Mouse (Mus musculus) embryonic facial prominence, embryonic 10.5 days (tissue): ENCODE measurements around the gene Gch1. TPM values are rescaled to one million over a fixed set of nuclear protein-coding genes. Genes with fewer than 3 reads are reported as not detected.

ENCODE experiments used
- polyA plus RNA-seq: library from polyadenylated mRNA; unstranded; fragments of >200 nt; fragmentation: Nextera tagmentation; extraction: Ambion mirVana; gene quantifications from 2 replicates; pipeline ENCODE4 v1.2.1, GENCODE M21; 2016

The Gch1 gene
- polyA plus RNA-seq, 1 experiment from 2014 or later = 1.1 TPM

Other genes starting within 250 kb of the Gch1 start
- gene Wdhd1, start 87.4 kb upstream of the Gch1 start, polyA plus RNA-seq = 61.3 and 61.5 TPM in 2 replicates
- 4.2 and 5.6 TPM in 2 replicates for gene Socs4, start 87.5 kb upstream of the Gch1 start, polyA plus RNA-seq
- gene Mapk1ip1l, start 108.9 kb upstream of the Gch1 start, polyA plus RNA-seq = 135 and 137 TPM in 2 replicates
- gene Lgals3, start 178.3 kb upstream of the Gch1 start, polyA plus RNA-seq = 0.51 and 1.1 TPM in 2 replicates
- gene Dlgap5, start 229.0 kb upstream of the Gch1 start, polyA plus RNA-seq = 72.4 and 79.4 TPM in 2 replicates